Mouse (Mus musculus) lung, embryonic 16.5 days (tissue): ENCODE data around the gene Laptm5. TPM values are rescaled to one million over a fixed set of nuclear protein-coding genes. Genes with fewer than 3 reads are reported as not detected.

Experiments used
- ATAC-seq: fragments of 200-750 bp; cut with Nextera tagmentation; 2 replicates; pipeline ENCODE4 v1.8.0; 2017; ENCODE audit warnings: low read depth, mild to moderate bottlenecking, moderate library complexity
- H3K27ac ChIP-seq: fragments of 300-500 bp; sonication (generic); 2 replicates; pipeline ENCODE4 v1.5.1; 2014; ENCODE audit warnings: mild to moderate bottlenecking, control low read depth, low read length
- H3K27me3 ChIP-seq: fragments of 300-500 bp; sonication (generic); 2 replicates; pipeline ENCODE4 v1.6.1; 2014; ENCODE audit warnings: low read depth, low read length, mixed read lengths; ENCODE audit not compliant: control insufficient read depth, insufficient read depth
- H3K36me3 ChIP-seq: fragments of 300-500 bp; sonication (generic); 2 replicates; pipeline ENCODE4 v1.6.1; 2014; ENCODE audit warnings: low read length; ENCODE audit not compliant: control insufficient read depth, insufficient read depth
- H3K4me1 ChIP-seq: fragments of 300-500 bp; sonication (generic); replicated peaks from 2 replicates; pipeline ENCODE4 v1.6.1; 2014; ENCODE audit warnings: low read length, mixed read lengths; ENCODE audit not compliant: control insufficient read depth, insufficient read depth
- H3K4me2 ChIP-seq: fragments of 300-500 bp; sonication (generic); 2 replicates; pipeline ENCODE4 v1.6.1; 2014; ENCODE audit warnings: low read depth, low read length, control low read depth
- H3K4me3 ChIP-seq: fragments of 300-500 bp; sonication (generic); 2 replicates; pipeline ENCODE4 v1.5.1; 2014; ENCODE audit warnings: mild to moderate bottlenecking, low read length, control low read depth
- H3K9ac ChIP-seq: fragments of 300-500 bp; sonication (generic); 2 replicates; pipeline ENCODE4 v1.6.1; 2014; ENCODE audit warnings: low read length, control low read depth
- H3K9me3 ChIP-seq: fragments of 300-500 bp; sonication (generic); 2 replicates; pipeline ENCODE4 v1.6.1; 2016; ENCODE audit warnings: low read length; ENCODE audit not compliant: control insufficient read depth
- WGBS: fragments of 180-500 bp; shearing (Covaris S2); extraction: QIAGEN DNeasy Blood & Tissue Kit; methylation state at CpG from one replicate; pipeline ENCODE4 v1.1.7; 2014; 5-methylcytosine and 5-hydroxymethylcytosine counted together
- polyA plus RNA-seq: library from polyadenylated mRNA; unstranded; fragments of >200 nt; fragmentation: Nextera tagmentation; extraction: Ambion mirVana; gene quantifications from 2 replicates; pipeline ENCODE4 v1.2.1, GENCODE M21; 2015

Laptm5 gene
- polyA plus RNA-seq, 1 experiment from 2014 or later: 43.3 TPM

DNA sequence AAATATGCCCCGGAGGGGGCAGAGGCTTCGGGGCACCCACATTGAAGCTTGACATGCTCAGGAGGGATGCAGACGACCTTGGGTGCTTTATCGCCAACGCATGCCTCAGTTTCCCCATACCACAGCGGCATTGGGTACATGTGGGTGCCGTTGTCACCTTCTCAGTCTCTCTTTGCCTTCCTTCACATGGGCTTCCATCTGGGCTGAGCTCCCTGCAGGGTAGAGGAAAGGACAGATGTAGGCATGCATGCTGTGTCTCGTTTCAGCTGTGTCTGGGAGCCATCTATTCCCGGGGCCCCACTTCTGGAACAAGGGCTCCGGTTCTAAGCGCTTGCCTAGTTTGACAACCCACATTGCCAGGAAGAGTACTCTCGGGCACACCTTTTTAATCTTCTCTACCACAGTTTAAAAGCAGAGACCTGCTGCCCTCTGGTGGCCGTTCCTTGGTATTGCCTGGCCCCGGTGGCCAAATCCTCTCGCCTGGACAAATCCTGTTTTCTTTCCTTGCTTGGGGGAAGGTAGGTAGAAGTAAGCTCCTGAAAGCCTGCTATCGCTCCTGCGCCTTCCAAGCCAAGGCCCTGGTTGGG is 20.8 kb upstream of the Laptm5 start:
- H3K4me1 ChIP-seq: 0 out of 2 replicates have a peak, but pooled peaks cover 3% of the 10 kb centered on the region
- H3K4me2 ChIP-seq: no peak overlapping the region
- 36% methylated on average over 17 of the region's 17 CpGs for WGBS
- no peak overlapping the region for H3K4me3 ChIP-seq
- no peak overlapping the region for H3K9ac ChIP-seq
- H3K27me3 ChIP-seq: no peaks in the 10 kb centered on the region
- H3K9me3 ChIP-seq: no peaks in the 10 kb centered on the region
- no peak for ATAC-seq
- H3K27ac ChIP-seq: no peak overlapping the region
- H3K36me3 ChIP-seq: no peaks in the 10 kb centered on the region

DNA sequence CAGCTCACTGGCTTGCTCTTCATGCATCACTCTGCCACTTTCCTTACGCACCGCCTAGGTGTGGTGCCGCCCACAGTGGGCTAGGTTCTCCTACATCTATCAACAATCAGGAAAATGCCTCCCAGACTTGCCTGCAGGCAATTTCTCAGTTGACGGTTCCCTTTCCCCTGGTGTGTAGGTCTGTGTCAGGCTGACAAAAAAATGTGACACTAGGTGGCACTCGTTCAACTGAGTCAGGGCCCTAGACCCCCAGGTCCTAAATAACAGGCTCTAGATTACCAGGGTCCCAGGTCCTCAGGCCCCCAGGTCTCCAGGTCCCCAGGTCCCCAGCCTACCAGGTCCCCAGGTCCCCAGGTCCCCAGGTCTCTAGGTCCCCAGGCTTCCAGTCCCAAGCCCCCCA is 19.2 kb upstream of the Laptm5 start:
- no peak overlapping the region for H3K27ac ChIP-seq
- no peak overlapping the region for H3K4me3 ChIP-seq
- no peak overlapping the region for H3K4me2 ChIP-seq
- no peaks in the 10 kb centered on the region for H3K27me3 ChIP-seq
- H3K9ac ChIP-seq: no peak overlapping the region
- ATAC-seq: no peak
- 57% methylated on average over 5 of the region's 5 CpGs for WGBS
- no peaks in the 10 kb centered on the region for H3K9me3 ChIP-seq
- no peaks in the 10 kb centered on the region for H3K36me3 ChIP-seq
- H3K4me1 ChIP-seq: 0 out of 2 replicates have a peak, but pooled peaks cover 3% of the 10 kb centered on the region

- Histone ChIP-seq H3K4me1 (no peaks in the 10 kb centered on the region), H3K9me3 (no peaks in the 10 kb centered on the region), H3K4me2 (no peak overlapping the region), H3K4me3 (no peak overlapping the region), H3K27me3 (no peaks in the 10 kb centered on the region), H3K9ac (no peak overlapping the region), H3K36me3 (no peaks in the 10 kb centered on the region), H3K27ac (no peak overlapping the region)
- ATAC-seq: no peak
- WGBS: 69% methylated on average over 6 of the region's 6 CpGs
Observed at GRCm38 (mm10) chr4:130895701-130896100, 17.2 kb upstream of the Laptm5 start.

DNA sequence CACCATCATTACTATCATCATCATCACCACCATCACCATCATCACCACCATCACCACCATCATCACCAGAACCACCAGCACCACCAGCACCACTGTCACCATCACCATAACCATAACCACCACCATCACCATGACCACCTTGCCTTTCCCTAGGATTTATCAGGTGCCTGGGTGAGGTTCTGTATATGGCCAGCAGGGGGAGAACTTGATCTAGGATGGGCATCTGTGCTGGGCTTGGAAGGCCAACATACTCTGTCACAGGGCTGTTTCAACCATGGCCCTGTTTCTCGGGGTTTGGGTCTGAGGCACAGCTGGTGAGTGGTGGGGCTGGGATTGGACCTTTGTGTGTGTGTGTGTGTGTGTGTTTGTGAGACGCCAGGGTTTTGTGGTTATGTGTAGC is 16.6 kb upstream of the Laptm5 start:
- Histone ChIP-seq H3K4me3 (no peak overlapping the region), H3K9me3 (no peaks in the 10 kb centered on the region), H3K27ac (no peak overlapping the region), H3K4me2 (no peak overlapping the region), H3K27me3 (no peaks in the 10 kb centered on the region), H3K36me3 (no peaks in the 10 kb centered on the region), H3K9ac (no peak overlapping the region), H3K4me1 (no peaks in the 10 kb centered on the region)
- WGBS: 67% methylated on average over 2 of the region's 2 CpGs
- no peak for ATAC-seq

- Histone ChIP-seq H3K9me3 (no peaks in the 10 kb centered on the region), H3K9ac (no peak overlapping the region), H3K4me1 (no peaks in the 10 kb centered on the region), H3K36me3 (no peaks in the 10 kb centered on the region), H3K4me3 (no peak overlapping the region), H3K27ac (no peak overlapping the region), H3K27me3 (no peaks in the 10 kb centered on the region), H3K4me2 (no peak overlapping the region)
- WGBS: 88% methylated on average over 2 of the region's 3 CpGs
- ATAC-seq: no peak
Observed at GRCm38 (mm10) chr4:130899383-130899781, 13.5 kb upstream of the Laptm5 start.

GRCm38 (mm10) chr4:130899782-130900427 is 13.0 kb upstream of the Laptm5 start:
- no peak for ATAC-seq
- Histone ChIP-seq H3K4me3 (no peak overlapping the region), H3K27ac (no peak overlapping the region)

GRCm38 (mm10) chr4:130900746-130901145 is 12.2 kb upstream of the Laptm5 start:
- Histone ChIP-seq H3K9me3 (no peaks in the 10 kb centered on the region), H3K36me3 (no peaks in the 10 kb centered on the region), H3K27me3 (no peaks in the 10 kb centered on the region), H3K4me2 (no peak overlapping the region), H3K4me1 (no peaks in the 10 kb centered on the region), H3K4me3 (no peak overlapping the region), H3K9ac (no peak overlapping the region), H3K27ac (no peak overlapping the region)
- 56% methylated on average over 7 of the region's 7 CpGs for WGBS
- ATAC-seq: no peak

More at GRCm38 (mm10) chr4:130899782-130900427, 13.0 kb upstream of the Laptm5 start:
- no peak overlapping the region for H3K4me2 ChIP-seq
- WGBS: 75% methylated on average over 6 of the region's 6 CpGs
- H3K9ac ChIP-seq: no peak overlapping the region
- H3K9me3 ChIP-seq: no peaks in the 10 kb centered on the region
- H3K36me3 ChIP-seq: no peaks in the 10 kb centered on the region
- no peaks in the 10 kb centered on the region for H3K27me3 ChIP-seq
- H3K4me1 ChIP-seq: no peaks in the 10 kb centered on the region

DNA sequence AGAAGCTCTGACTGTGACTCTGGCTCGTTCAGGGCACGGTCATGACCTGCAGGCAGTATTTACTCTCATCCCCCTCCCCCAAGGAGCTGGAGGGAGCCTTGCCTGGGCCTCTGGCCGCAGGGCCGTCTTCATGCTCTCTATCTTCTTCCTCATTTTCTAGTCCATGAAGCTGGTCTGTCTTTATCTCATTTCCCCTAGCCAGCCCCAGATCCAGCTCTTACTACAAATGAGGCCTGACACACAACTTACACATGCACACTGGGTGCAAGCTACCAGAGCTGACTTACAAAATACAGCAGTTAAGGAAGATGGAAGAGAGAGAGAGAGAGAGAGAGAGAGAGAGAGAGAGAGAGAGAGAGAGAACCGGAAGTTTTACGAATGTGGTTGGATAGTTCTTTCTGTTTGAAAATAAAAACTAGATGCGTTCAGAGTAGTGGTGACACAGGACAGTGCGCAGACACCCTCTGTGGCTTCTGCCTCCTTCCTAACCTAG is 10.6 kb upstream of the Laptm5 start:
- Histone ChIP-seq H3K4me2 (no peak overlapping the region), H3K9ac (no peak overlapping the region), H3K27ac (no peak overlapping the region), H3K4me1 (no peaks in the 10 kb centered on the region), H3K4me3 (no peak overlapping the region), H3K9me3 (no peaks in the 10 kb centered on the region), H3K36me3 (no peaks in the 10 kb centered on the region), H3K27me3 (no peaks in the 10 kb centered on the region)
- ATAC-seq: no peak
- WGBS: 36% methylated on average over 8 of the region's 8 CpGs

GRCm38 (mm10) chr4:130905025-130905424 is 7.9 kb upstream of the Laptm5 start:
- Histone ChIP-seq H3K9ac (no peak overlapping the region), H3K27me3 (no peaks in the 10 kb centered on the region), H3K4me1 (no peaks in the 10 kb centered on the region), H3K9me3 (no peaks in the 10 kb centered on the region), H3K36me3 (no peaks in the 10 kb centered on the region), H3K4me3 (no peak overlapping the region), H3K27ac (no peak overlapping the region), H3K4me2 (no peak overlapping the region)
- no peak for ATAC-seq
- 54% methylated on average over 7 of the region's 7 CpGs for WGBS
